Mouse (Mus musculus): Measurements from ENCODE around the gene Prop1.

DNA sequence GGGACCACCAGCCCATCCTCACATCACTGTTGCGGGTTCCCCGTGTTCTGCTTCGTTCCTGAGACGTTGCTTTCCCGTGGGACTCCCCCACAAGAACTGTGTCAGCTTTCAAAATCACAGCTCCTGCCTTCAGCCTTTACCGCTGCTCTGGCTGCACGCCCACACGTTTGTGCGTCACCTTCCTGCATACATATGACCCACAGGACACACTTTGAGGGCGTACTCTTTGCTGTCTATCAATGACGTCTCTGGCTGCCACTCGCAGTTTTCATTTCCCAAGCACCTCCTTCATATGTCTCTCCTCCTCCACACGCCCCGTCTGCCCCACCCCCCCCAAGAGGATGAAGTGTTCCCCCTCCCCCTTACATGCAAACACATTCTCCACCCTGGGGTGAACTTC is 1.3 kb downstream of the Prop1 start:
- no peak for TF ChIP-seq POLR2A (IDR thresholded peaks at IDR 0.05; ENCODE audit: borderline replicate concordance, insufficient read depth, low read length)
- TF ChIP-seq CTCF (IDR thresholded peaks at IDR 0.05; ENCODE audit: borderline replicate concordance, insufficient read depth, low read depth, low read length): no peak
